Mouse (Mus musculus): ENCODE measurements around the gene Fam32a.

DNA sequence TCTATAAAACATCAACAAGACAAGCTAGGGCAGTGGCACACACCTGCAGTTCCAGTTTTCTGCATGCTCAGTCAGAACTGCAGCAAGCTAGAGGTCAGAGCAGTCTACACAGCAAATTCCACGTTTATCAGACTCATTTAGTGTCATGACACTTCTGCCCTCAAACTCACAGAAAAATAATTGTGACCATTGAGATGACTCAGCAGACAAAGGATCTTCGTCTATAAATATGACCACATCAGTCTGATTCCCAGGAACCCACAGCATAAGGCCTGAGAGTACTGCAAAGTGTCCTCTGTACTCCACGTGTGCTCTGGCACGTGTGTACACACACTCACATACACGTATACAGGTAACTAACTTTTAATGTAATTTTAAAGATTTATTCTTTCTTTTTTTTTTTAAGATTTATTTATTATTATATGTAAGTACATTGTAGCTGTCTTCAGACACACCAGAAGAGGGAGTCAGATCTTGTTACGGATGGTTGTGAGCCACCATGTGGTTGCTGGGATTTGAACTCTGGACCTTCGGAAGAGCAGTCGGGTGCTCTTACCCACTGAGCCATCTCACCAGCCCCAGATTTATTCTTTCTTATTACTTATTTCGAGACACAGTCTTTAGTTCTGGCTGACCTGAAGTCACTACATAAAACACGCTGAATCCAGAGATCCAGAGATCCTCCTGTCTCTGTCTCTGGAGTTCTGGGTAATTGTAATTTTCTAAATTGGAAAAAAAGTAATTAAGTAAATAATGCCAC lies 569 bp upstream of the Fam32a start:
- no peak for TF ChIP-seq CTCF (IDR thresholded peaks at IDR 0.05; ENCODE audit: borderline replicate concordance, extremely low read depth, insufficient read depth, insufficient read length)
- TF ChIP-seq POLR2A (IDR thresholded peaks at IDR 0.05; ENCODE audit: borderline replicate concordance, extremely low read depth, insufficient read depth, insufficient read length, poor library complexity, severe bottlenecking): no peak

Data from brain, embryonic 14.5 days (tissue).